Mouse (Mus musculus) lung, postnatal 0 days (tissue): Measurements from ENCODE around the gene Tex29. TPM values are rescaled to one million over a fixed set of nuclear protein-coding genes. Genes with fewer than 3 reads are reported as not detected.
"Not testable (repeated sequence)": the region's sequence is repeated elsewhere in the genome, so short reads cannot be mapped to it uniquely, and the experiment has no call there.

ENCODE experiments used
- ATAC-seq: fragments of 200-750 bp; cut with Nextera tagmentation; 2 replicates; pipeline ENCODE4 v1.8.0; 2017; ENCODE audit warnings: moderate library complexity
- DNase-seq: peaks from one replicate; pipeline ENCODE4 v3.0.0-alpha.2; 2016; ENCODE audit warnings: low spot score
- H3K27ac ChIP-seq: fragments of 300-500 bp; sonication (generic); 2 replicates; pipeline ENCODE4 v1.5.1; 2014; ENCODE audit warnings: antibody characterized with exemption, mild to moderate bottlenecking, low read length, mixed read lengths
- H3K27me3 ChIP-seq: fragments of 300-500 bp; sonication (generic); replicated peaks from 2 replicates; pipeline ENCODE4 v1.6.1; 2014; ENCODE audit warnings: low read length, mixed read lengths; ENCODE audit not compliant: insufficient read depth
- H3K36me3 ChIP-seq: fragments of 300-500 bp; sonication (generic); 2 replicates; pipeline ENCODE4 v1.6.1; 2014; ENCODE audit warnings: low read length, mixed read lengths; ENCODE audit not compliant: insufficient read depth
- H3K4me1 ChIP-seq: fragments of 300-500 bp; sonication (generic); 2 replicates; pipeline ENCODE4 v1.6.1; 2014; ENCODE audit warnings: antibody characterized with exemption, low read depth, low read length, mixed read lengths; ENCODE audit not compliant: insufficient read depth
- H3K4me2 ChIP-seq: fragments of 300-500 bp; sonication (generic); replicated peaks from 2 replicates; pipeline ENCODE4 v1.6.1; 2014; ENCODE audit warnings: low read depth, mild to moderate bottlenecking, low read length, moderate library complexity, mixed read lengths
- H3K4me3 ChIP-seq: fragments of 300-500 bp; sonication (generic); 2 replicates; pipeline ENCODE4 v1.5.1; 2014; ENCODE audit warnings: low read depth, low read length
- H3K9ac ChIP-seq: fragments of 300-500 bp; sonication (generic); replicated peaks from 2 replicates; pipeline ENCODE4 v1.6.1; 2014; ENCODE audit warnings: low read depth, mild to moderate bottlenecking
- H3K9me3 ChIP-seq: fragments of 300-500 bp; sonication (generic); 2 replicates; pipeline ENCODE4 v1.6.1; 2016; ENCODE audit warnings: low read length, mixed read lengths
- CTCF ChIP-seq: IDR thresholded peaks from 2 replicates; pipeline ENCODE4 v1.5.1; 2016; ENCODE audit warnings: antibody characterized with exemption, mild to moderate bottlenecking
- EP300 ChIP-seq: IDR thresholded peaks from 2 replicates; pipeline ENCODE4 v1.6.1; 2016; ENCODE audit warnings: antibody characterized with exemption, mild to moderate bottlenecking, control low read depth
- WGBS: fragments of 180-500 bp; shearing (Covaris S2); extraction: QIAGEN DNeasy Blood & Tissue Kit; methylation state at CpG from one replicate; pipeline ENCODE4 v1.1.7; 2014; 5-methylcytosine and 5-hydroxymethylcytosine counted together
- polyA plus RNA-seq: library from polyadenylated mRNA; unstranded; fragments of >200 nt; fragmentation: Nextera tagmentation; extraction: Ambion mirVana; gene quantifications from 2 replicates; pipeline ENCODE4 v1.2.1, GENCODE M21; 2015

Tex29 gene
- polyA plus RNA-seq, 1 experiment from 2014 or later, result 0.20 TPM

DNA sequence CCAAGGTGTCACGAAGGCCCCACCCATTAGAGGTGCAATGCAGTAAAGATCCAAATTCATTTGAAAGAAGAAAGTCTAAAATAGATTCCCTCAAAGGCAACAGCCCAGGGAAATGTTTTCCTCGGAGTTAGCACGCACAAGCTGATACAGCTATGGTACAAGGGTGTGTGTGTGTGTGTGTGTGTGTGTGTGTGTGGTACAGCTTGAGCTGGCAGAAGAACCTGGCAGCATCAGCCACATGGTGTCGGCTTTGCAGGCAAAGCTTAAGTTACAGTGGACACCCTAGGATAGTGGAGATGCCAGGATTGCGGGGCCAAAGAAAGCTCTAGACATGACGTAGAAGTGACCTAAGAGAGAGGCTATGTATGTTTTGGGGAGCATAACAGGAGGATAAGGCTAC is 6.5 kb downstream of the Tex29 start:
- no peak for TF ChIP-seq CTCF
- Histone ChIP-seq H3K9me3 (no peaks in the 10 kb centered on the region), H3K36me3 (no peaks in the 10 kb centered on the region), H3K27me3 (no peaks in the 10 kb centered on the region), H3K27ac (no peak overlapping the region), H3K4me1 (peaks cover 3% of the 10 kb centered on the region; the same call in 1 of the 2 replicates), H3K4me3 (no peak overlapping the region), H3K9ac (no peak overlapping the region), H3K4me2 (no peak overlapping the region)
- ATAC-seq (no peak), DNase-seq (no peak)
- 81% methylated on average over 6 of the region's 6 CpGs for WGBS

DNA sequence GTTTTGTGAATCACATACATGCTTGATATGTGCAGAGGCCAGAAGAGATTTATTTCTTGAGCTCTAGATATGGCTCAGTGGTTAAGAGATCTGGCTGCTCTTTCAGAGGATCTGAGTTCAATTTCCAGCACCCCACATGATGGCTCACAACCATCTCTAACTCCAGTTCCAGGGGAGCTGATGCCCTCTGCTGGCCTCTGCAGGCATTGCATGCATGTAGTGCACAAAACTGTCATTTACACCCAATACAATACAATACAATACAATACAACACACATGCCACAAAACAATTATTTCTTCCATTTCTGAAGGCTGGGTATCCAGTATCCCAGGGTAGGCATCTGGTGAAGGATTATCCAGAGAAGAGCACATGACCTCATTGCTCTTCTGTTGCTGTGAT is 27.6 kb downstream of the Tex29 start:
- no peaks in the 10 kb centered on the region for H3K27me3 ChIP-seq
- H3K4me3 ChIP-seq, result no peak overlapping the region
- H3K4me2 ChIP-seq, result no peak overlapping the region
- no peaks in the 10 kb centered on the region for H3K9me3 ChIP-seq
- TF ChIP-seq CTCF (peak; percentile 39), EP300 (no peak)
- DNase-seq, result no peak
- no peak for ATAC-seq
- no peak overlapping the region for H3K27ac ChIP-seq
- H3K36me3 ChIP-seq, result no peaks in the 10 kb centered on the region
- no peak overlapping the region for H3K9ac ChIP-seq
- H3K4me1 ChIP-seq, result no peaks in the 10 kb centered on the region

DNA sequence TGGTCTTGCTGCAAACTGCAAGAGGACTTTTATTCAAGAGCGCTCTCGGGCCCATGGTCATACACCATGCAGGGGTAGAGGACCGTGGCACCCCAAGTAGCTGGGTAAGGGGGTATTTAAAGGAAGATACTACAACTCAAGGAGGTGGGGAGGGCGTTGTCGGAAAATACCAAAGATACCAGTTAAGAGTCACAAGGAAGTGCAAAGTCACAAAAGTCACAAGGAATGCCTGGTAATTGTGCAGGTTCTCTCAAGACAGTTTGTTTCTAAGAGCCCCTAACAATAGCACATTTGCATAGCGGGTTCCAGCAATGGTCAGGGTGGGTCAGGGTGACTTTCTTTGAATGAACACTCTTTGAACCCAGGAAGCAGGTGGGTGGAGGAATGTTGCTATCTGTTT is 34.0 kb downstream of the Tex29 start:
- 90% methylated on average over 6 of the region's 6 CpGs for WGBS
- not testable (repeated sequence) for H3K9ac ChIP-seq, H3K36me3 ChIP-seq, H3K4me2 ChIP-seq, H3K4me3 ChIP-seq, DNase-seq, H3K27me3 ChIP-seq, ATAC-seq, H3K9me3 ChIP-seq, H3K27ac ChIP-seq, H3K4me1 ChIP-seq

DNA sequence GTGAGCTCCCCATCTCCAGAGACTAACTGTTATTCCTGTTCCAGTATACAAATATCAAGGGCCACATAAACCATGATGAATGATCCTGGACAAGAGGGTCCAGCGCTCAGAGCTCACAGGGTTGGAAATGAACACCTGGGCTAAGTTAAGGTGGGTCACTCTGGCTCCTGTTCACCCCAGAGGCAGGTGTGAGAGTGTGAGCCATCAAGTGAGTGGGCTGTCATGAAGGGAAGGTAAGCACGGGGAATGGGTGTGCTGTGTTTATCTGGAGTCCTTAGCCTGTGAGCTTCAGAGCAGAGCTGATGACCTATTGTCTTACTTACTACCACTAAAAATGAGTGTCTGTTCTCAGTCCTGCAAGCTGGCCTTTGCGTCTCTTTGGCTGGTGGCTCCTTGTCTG is 44.4 kb downstream of the Tex29 start:
- H3K4me2 ChIP-seq, result no peak overlapping the region
- no peak for DNase-seq
- no peaks in the 10 kb centered on the region for H3K9me3 ChIP-seq
- no peak for ATAC-seq
- 82% methylated on average over 3 of the region's 3 CpGs for WGBS
- TF ChIP-seq CTCF, result no peak
- TF ChIP-seq EP300, result no peak
- no peak overlapping the region for H3K9ac ChIP-seq
- H3K36me3 ChIP-seq, result no peaks in the 10 kb centered on the region
- H3K27me3 ChIP-seq, result no peaks in the 10 kb centered on the region
- no peak overlapping the region for H3K27ac ChIP-seq
- H3K4me3 ChIP-seq, result no peak overlapping the region
- no peaks in the 10 kb centered on the region for H3K4me1 ChIP-seq

DNA sequence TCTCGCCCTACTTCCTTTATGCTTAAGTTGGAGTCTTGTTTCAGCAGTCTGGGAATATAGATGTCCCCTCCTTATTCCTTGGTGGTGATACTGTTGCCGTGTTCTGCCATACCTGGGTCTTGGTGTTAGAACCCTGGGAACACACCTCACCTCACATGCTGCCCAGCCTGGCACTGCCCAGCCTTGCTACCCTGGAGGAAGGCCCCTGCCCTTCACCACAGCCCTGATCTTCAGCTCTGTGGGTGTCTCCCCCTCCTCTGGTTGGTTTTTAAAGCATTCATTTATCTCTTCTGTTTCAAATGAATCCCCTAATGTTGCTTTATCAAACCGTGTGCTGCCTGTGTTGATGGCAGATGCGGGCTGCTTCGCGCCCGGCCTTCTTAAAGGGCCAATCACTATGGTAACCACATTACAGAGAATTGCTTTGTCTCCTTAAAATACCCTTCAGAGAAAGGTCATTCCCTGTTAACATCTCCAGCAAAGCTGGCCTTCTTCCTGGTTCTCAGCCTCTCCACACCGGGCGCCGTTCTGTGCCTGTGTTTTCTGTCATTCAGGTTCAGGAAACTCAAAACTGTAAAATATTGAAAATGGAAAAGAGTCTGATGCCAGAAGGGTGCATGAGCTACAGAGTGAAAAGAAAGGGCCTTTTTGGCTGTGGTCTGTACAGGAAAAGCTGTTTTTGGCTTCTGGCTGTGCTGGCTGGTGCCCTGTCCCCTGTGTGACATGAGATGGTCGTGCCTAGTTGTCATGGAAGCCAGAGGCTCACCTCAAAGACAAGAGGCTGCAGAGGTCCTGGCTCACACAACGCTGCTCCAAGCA is 45.8 kb downstream of the Tex29 start:
- H3K9ac ChIP-seq, result no peak overlapping the region
- no peak overlapping the region for H3K4me3 ChIP-seq
- no peak for TF ChIP-seq EP300
- TF ChIP-seq CTCF, result no peak
- no peak for DNase-seq
- H3K9me3 ChIP-seq, result no peaks in the 10 kb centered on the region
- H3K4me2 ChIP-seq, result no peak overlapping the region
- H3K27ac ChIP-seq, result no peak overlapping the region
- no peaks in the 10 kb centered on the region for H3K36me3 ChIP-seq
- no peaks in the 10 kb centered on the region for H3K4me1 ChIP-seq
- no peak for ATAC-seq
- H3K27me3 ChIP-seq, result no peaks in the 10 kb centered on the region
- WGBS, result 65% methylated on average over 12 of the region's 12 CpGs

DNA sequence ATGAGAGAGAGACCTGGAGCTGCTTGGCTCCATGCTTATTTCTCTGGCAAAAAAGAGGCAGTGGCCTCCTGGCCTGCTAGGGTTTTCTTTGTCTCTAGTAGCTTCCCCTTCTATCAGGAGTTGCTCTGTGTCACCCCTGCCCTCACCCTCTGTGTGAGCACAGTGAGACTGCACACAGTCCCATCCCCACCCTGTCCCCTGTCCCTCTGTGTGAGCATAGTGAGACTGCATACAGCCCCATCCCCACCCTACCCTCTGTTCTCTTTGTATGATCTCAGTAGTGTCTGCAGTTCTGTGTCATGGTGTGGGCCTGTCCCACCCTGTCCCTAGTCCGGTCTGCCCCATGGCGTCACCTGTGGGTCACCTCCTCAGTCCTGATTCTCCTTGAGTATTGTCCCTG is 46.5 kb downstream of the Tex29 start:
- no peak overlapping the region for H3K27ac ChIP-seq
- no peak for TF ChIP-seq CTCF
- no peak for TF ChIP-seq EP300
- H3K36me3 ChIP-seq, result no peaks in the 10 kb centered on the region
- ATAC-seq, result no peak
- no peaks in the 10 kb centered on the region for H3K27me3 ChIP-seq
- H3K4me2 ChIP-seq, result no peak overlapping the region
- H3K9ac ChIP-seq, result no peak overlapping the region
- H3K4me3 ChIP-seq, result no peak overlapping the region
- WGBS, result 80% methylated on average over 2 of the region's 2 CpGs
- no peaks in the 10 kb centered on the region for H3K4me1 ChIP-seq
- DNase-seq, result no peak
- no peaks in the 10 kb centered on the region for H3K9me3 ChIP-seq
